Mouse (Mus musculus) regulatory T cell (primary cell): ENCODE results near the gene Crmp1.

Experiments used
- in situ Hi-C: fragments of 300-600 bp; cut with MboI, MseI; formaldehyde crosslinking; loops from one replicate; pipeline ENCODE4 v1.15.1; 2025; ENCODE audit warnings: high pct_unique_total_duplicates

The Crmp1 gene

GRCm38 (mm10) chr5:37240550-37240949 is 1.2 kb upstream of the Crmp1 start:
- in situ Hi-C loops: no loop called here

GRCm38 (mm10) chr5:37241224-37241623 is 516 bp upstream of the Crmp1 start:
- in situ Hi-C loops: no loop called here

GRCm38 (mm10) chr5:37242360-37243168 is 824 bp downstream of the Crmp1 start:
- in situ Hi-C loops: no loop called here

GRCm38 (mm10) chr5:37243169-37243886 is 1.6 kb downstream of the Crmp1 start:
- in situ Hi-C loops: no loop called here

- in situ Hi-C loops: no loop called here
These were observed 2.4 kb downstream of the Crmp1 start for GRCm38 (mm10) chr5:37244161-37244560.

- in situ Hi-C loops: no loop called here
These were observed 3.0 kb downstream of the Crmp1 start for GRCm38 (mm10) chr5:37244666-37245242.

- in situ Hi-C loops: no loop called here
These were observed 3.9 kb downstream of the Crmp1 start for GRCm38 (mm10) chr5:37245651-37246050.

- in situ Hi-C loops: no loop called here
These were observed 4.6 kb downstream of the Crmp1 start for GRCm38 (mm10) chr5:37246138-37246910.

- in situ Hi-C loops: no loop called here
These were observed 5.7 kb downstream of the Crmp1 start for GRCm38 (mm10) chr5:37247456-37247855.

GRCm38 (mm10) chr5:37248870-37249269 is 7.1 kb downstream of the Crmp1 start:
- in situ Hi-C loops: no loop called here

- in situ Hi-C loops: no loop called here
These were observed 9.9 kb downstream of the Crmp1 start for GRCm38 (mm10) chr5:37251596-37251995.

GRCm38 (mm10) chr5:37252101-37252804 is 10.5 kb downstream of the Crmp1 start:
- in situ Hi-C loops: no loop called here

GRCm38 (mm10) chr5:37254523-37254922 is 12.8 kb downstream of the Crmp1 start:
- in situ Hi-C loops: no loop called here

- in situ Hi-C loops: no loop called here
These were observed 15.1 kb downstream of the Crmp1 start for GRCm38 (mm10) chr5:37256823-37257222.

- in situ Hi-C loops: no loop called here
These were observed 15.5 kb downstream of the Crmp1 start for GRCm38 (mm10) chr5:37257243-37257642.

- in situ Hi-C loops: no loop called here
These were observed 20.0 kb downstream of the Crmp1 start for GRCm38 (mm10) chr5:37261734-37262133.

- in situ Hi-C loops: no loop called here
These were observed 22.1 kb downstream of the Crmp1 start for GRCm38 (mm10) chr5:37263816-37264215.

- in situ Hi-C loops: no loop called here
These were observed 39.3 kb downstream of the Crmp1 start for GRCm38 (mm10) chr5:37281021-37281420.

- in situ Hi-C loops: no loop called here
These were observed 46.6 kb downstream of the Crmp1 start for GRCm38 (mm10) chr5:37288374-37288773.

- in situ Hi-C loops: no loop called here
These were observed 47.5 kb downstream of the Crmp1 start for GRCm38 (mm10) chr5:37289236-37289635.

GRCm38 (mm10) chr5:37290983-37291382 is 49.2 kb downstream of the Crmp1 start:
- in situ Hi-C loops: no loop called here
